Mouse (Mus musculus) cerebellum, adult 2 months (tissue): Measurements from ENCODE around the gene Map2.

ENCODE experiments used
- CTCF ChIP-seq: fragments of 200-500 bp; IDR thresholded peaks from 2 replicates; pipeline ENCODE4 v1.5.1; 2011; ENCODE audit warnings: low read depth, mild to moderate bottlenecking, control low read depth, low read length, moderate library complexity, borderline replicate concordance; ENCODE audit not compliant: insufficient read depth
- POLR2A ChIP-seq: fragments of 200-500 bp; IDR thresholded peaks from 2 replicates; pipeline ENCODE4 v1.6.1; 2011; ENCODE audit warnings: low read length, control low read depth, borderline replicate concordance; ENCODE audit not compliant: insufficient read depth

DNA sequence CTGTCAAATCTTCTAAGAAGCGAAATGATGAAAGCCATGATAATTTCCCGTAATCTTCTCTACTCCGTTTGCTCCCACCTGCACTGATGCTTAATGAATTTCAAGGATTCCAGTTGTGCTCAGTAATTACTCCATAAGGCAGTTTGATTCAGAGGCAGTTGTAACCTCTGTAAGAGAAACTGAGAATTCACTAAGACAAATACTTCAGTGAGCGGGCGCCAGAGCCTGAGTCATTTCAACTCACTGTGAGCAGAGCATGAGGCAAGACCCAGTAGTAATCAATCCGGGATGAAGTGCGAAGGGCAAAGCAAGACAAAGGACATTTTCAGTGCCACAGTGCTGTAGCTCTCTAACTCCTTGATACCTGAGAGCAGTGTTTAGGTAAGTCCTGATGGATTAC is 194.4 kb downstream of the Map2 start:
- no peak for TF ChIP-seq CTCF
- TF ChIP-seq POLR2A: no peak
